Mouse (Mus musculus): ENCODE results near the gene Ranbp6.
A peak's percentile ranks its signal among the peaks of the same experiment; 100 is the strongest.

Ranbp6 gene

DNA sequence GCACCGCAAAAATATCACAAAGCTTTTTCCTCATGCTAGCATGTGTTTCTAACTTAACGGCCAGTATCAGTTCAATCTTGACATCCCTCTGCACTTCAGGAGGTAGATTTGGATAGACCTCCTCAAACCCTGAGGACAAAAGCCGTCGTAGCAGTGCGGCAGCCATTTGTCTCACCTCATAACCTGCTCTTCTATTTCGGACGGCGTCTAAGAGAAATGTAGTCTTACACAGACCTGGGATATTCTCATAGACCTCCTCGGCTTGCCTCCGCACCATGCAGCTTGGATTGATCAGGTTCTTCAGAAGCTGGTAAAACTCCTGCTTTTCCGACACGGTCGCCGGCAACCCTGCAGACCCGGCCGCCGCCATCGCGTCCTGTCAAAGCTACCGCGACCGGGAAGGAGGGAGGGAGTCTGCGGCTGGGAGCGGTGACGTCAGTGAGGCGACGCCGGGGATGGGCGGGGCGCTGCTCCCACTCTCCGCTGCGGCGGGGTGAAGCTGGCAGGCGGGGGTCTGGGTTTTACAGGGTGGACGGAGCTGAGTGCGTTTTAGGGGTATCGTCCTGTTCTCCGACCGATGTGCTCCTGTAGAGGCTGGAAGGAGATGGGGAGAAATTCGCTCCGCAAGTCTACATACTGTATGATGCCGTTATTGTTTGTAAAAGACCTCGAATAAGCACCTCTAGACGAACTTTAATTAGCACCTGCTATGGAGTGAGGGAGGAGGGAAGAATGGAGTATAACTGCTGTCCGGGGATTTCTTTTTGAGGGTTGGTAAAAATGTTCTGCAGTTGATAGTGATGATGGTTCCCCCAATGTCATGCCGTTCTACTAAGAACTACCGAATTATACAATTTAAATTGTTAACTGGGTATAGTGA, at the start of gene Ranbp6:
Ranbp6 (minus strand) TSS at position 394 of the 880 bp plus-strand sequence.
- peak; percentile 88 to 92 for DNase-seq (ENCODE audit: low spot score in 2 of 2)

DNA sequence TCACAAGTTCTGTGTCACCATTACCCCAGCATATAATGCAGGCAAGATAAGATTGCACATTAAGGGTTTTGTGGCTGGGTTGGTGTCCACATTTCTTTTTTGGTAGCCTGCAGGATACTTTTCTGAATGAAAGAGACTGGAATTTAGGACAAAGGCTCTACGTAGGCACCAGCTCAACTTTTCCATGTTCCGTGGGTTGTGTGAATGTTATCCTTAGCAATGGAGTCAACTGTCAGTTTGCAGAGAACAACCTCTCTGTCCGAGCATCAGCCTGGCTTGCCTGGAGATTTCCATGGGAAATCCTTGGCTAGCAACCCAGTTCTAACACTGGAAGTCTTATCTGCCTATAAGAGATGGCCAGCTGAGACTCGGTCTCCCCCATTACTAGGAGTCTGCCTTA, 48.0 kb upstream of the Ranbp6 start:
- DNase-seq (ENCODE audit: low spot score in 2 of 2): no peak

DNA sequence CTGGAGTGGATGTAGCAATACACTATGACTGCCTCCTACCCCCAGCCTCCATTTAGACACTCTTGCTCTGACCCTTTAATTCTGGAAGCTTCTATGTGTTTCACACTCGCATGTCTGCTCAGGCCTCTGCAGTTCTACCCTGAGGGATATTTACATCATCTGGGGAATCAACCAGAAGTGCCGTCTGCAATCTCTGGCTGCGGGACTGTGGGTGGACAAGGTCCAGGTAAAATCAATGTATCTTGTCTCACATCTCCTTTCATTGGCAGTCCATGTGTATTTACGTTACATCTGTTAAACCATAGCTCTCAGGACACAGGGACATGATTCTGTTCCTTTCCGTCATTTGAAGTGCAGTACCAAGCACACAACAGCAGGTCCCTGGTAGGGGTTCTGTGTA, 44.5 kb upstream of the Ranbp6 start:
- no peak for DNase-seq (ENCODE audit: low spot score in 2 of 2)

GRCm38 (mm10) chr19:29853711-29854110, 40.9 kb upstream of the Ranbp6 start:
- no peak for DNase-seq (ENCODE audit: low spot score in 2 of 2)

DNA sequence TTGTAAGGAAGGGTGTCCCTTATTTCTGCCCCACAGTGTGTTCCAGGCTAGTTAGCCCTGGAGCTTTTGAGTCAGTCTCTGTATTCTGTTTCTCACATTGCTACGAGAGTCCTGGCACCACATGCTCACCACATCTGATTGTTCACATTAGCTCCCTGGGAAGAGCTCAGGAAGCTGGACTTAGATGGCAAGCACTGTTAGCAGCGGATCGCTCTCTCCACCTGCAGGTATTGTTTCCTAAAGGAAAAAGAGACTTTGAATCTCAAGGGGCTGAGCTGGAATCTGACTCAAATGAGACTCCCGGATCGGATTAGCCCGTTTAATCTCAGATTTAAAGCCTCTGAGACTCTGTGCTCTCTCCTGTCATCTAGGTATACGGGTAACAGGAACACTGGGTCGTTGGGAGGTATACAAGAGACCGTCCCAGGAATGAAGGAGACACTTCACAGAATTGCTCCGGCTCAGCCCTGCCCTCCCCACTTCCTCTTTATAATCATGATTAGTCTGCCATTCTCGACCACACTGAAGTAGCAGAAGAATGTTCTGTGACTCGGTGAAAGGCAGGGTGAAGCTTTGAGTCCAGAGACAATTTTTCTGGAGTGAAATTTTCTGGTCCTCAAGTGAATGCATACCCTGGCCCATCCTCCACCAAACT, 38.4 kb upstream of the Ranbp6 start:
- no peak for DNase-seq (ENCODE audit: low spot score in 2 of 2)

- no peak for DNase-seq (ENCODE audit: low spot score in 2 of 2)
These were observed 37.3 kb upstream of the Ranbp6 start for GRCm38 (mm10) chr19:29849924-29850551.

- DNase-seq (ENCODE audit: low spot score in 2 of 2): no peak
These were observed 31.4 kb upstream of the Ranbp6 start for GRCm38 (mm10) chr19:29844036-29844661.

DNA sequence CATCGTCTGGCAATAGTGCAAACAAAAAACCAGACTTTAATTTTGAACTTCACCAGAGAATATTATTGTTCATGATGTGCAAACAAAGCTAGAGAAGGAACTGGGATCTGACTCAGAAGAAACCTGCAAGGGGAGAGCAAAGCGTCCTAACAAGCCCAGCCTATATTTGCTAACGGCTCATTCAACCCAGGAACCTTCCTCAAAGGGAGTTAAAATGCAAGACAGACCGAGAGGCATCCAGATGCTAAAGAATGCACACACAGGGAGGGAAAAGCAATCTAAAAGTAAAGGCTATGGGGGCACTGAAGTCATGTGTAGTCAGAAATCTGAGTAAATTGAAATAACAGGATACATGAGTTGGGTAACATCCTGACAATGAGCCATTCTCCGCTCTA, 30.9 kb upstream of the Ranbp6 start:
- no peak for DNase-seq (ENCODE audit: low spot score in 2 of 2)

DNA sequence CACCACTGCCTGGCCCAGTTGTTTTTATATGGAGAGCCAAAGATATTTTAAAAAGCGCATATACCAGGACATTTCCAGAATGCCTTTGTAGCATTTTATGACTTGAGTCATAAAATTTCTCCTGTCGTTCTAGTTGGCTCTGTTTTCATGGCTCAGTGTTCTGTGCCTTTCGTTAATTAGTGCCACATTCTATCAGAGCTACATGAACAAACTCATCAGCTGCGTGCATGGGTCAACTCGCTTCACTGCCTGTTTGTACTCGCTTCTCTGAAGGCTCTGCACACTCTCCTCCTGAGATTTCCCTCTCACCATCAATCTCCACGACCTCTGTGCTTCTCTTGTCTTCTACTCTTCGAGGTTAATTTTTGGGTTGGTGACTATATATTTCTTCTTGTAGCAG, 30.2 kb upstream of the Ranbp6 start:
- no peak for DNase-seq (ENCODE audit: low spot score in 2 of 2)

DNA sequence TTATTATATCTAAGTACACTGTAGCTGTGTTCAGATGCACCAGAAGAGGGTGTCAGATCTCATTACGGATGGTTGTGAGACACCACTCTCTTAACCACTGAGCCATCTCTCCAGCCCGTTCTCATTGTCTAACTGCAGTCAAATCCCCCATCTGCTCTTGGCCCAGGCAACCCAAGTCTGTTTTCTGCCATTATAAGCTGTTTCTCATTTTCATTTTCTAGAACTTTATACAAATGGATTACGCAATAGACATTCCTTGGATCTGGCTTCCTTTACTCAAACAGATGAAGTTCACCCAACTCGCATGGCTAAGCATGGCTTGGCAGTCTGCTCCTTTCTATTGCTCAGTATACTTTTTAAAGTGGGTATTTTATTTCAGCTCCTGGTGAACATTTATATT, 27.9 kb upstream of the Ranbp6 start:
- no peak for DNase-seq (ENCODE audit: low spot score in 2 of 2)

DNA sequence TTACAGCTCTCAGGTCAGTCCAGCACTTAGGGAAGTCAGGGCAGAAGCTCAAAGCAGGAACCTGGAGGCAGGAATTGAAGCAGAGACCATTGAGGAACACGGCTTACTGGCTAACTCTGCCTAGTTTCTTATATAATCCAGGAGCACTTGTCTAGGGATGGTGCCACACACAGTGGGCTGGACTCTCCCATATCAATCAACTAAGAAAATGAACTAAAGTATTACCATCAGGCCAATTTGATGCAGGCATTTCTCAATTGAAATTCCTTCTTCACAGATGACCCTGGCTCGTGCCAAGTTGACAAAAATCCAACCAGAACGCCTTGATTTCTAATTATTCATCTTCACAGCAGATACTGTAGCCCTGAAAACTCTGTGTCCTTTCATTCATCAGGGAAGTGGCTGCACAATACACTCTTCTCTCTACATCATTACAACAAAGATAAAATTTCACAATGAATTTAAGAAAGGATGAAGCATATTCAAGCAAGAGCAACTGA, 25.9 kb upstream of the Ranbp6 start:
- DNase-seq (ENCODE audit: low spot score in 2 of 2): no peak

- DNase-seq (ENCODE audit: low spot score in 2 of 2): no peak
These were observed 25.4 kb upstream of the Ranbp6 start for GRCm38 (mm10) chr19:29838171-29838570.

DNA sequence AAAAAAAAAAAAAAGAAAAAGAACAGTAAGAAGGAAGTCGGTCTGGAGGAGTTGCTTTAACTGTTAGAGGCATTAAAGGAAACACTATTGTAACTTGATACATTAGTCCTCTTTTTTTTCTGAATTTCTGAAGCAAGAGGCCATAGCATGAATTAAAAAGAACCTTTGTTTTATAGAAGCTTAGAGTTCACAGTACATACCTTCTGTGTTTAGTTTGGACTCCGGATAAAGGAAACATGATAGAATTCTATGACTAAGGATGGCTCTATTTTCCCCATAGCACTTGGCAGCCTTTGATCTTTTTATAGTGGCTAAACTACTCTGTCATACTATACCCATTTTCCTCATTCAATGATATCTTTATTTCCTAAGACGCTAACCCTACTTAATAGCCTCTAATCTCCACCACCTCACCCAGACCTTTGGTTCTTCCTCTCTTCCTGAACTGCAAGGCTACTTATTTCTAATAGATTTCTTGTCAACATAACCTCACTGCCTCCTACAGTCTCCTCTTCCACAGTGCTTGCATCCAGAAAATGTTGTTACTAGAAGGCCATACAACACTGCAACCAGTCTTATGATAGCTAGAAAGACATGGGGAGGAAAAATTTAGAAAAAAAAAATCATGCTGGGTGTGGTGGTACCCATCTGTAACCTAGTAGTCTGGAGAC, 22.7 kb upstream of the Ranbp6 start:
- DNase-seq (ENCODE audit: low spot score in 2 of 2): no peak

DNA sequence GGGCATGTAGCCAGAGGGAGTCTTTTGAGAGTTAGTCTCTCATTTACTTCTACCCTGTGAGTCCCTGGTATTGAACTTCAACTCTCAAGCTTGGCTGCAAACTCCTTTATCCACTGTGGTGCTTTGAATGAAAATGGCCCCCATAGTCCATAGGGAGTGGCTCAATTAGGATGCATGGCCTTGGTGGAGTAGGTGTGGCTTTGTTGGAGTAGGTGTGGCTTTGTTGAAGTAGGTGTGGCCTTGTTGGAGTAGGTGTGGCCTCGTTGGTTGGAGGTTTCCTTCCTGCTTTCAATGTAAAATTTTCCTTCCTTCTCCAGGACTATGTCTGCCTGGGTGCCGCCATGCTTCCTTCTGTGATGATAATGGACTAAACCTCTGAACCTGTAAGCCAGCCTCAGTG, 18.1 kb upstream of the Ranbp6 start:
- no peak for DNase-seq (ENCODE audit: low spot score in 2 of 2)

GRCm38 (mm10) chr19:29828558-29828957, 15.8 kb upstream of the Ranbp6 start:
- no peak for DNase-seq (ENCODE audit: low spot score in 2 of 2)

DNA sequence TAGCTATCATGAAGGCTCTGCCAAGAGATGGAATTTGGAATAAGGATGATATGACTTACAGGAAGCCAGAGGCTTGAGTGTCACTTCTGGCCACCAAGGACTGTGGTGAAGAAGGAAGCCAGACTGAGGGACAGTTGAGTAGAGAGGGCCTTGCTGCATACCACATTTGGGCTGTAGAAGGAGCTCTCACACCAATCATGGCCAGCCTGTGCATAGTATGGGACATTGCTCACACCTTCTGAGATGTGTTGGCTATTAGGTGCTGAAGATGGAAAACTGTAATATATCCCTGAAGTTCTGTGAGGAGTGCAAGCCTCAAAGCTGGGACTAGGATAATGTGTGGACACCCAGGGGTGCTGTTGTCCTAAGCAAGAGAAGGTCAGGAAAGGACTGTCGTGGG, 13.9 kb upstream of the Ranbp6 start:
- DNase-seq (ENCODE audit: low spot score in 2 of 2): no peak

- no peak for DNase-seq (ENCODE audit: low spot score in 2 of 2)
These were observed 12.2 kb upstream of the Ranbp6 start for GRCm38 (mm10) chr19:29825003-29825402.

- DNase-seq (ENCODE audit: low spot score in 2 of 2): peak; percentile 11 to 35
These were observed 11.4 kb upstream of the Ranbp6 start for GRCm38 (mm10) chr19:29824034-29824700.

- DNase-seq (ENCODE audit: low spot score in 2 of 2): no peak
These were observed 10.8 kb upstream of the Ranbp6 start for GRCm38 (mm10) chr19:29823456-29824010.

- DNase-seq (ENCODE audit: low spot score in 2 of 2): no peak
These were observed 8.2 kb upstream of the Ranbp6 start for GRCm38 (mm10) chr19:29820966-29821365.

- no peak for DNase-seq (ENCODE audit: low spot score in 2 of 2)
These were observed 2.8 kb downstream of the Ranbp6 start for GRCm38 (mm10) chr19:29810022-29810421.
